Mouse (Mus musculus) forebrain, embryonic 12.5 days (tissue): ENCODE results near the gene Rnf7. TPM values are rescaled to one million over a fixed set of nuclear protein-coding genes. Genes with fewer than 3 reads are reported as not detected.

ENCODE experiments used
- ATAC-seq: fragments of 200-750 bp; cut with Nextera tagmentation; 2 replicates; pipeline ENCODE4 v1.8.0; 2017; ENCODE audit warnings: moderate TSS enrichment; ENCODE audit not compliant: low FRiP score
- H3K27ac ChIP-seq: fragments of 300-500 bp; sonication (generic); 2 replicates; pipeline ENCODE4 v1.5.1; 2016; ENCODE audit warnings: mild to moderate bottlenecking
- H3K27me3 ChIP-seq: fragments of 300-500 bp; sonication (generic); 2 replicates; pipeline ENCODE4 v1.6.1; 2016; ENCODE audit warnings: mild to moderate bottlenecking
- H3K36me3 ChIP-seq: fragments of 300-500 bp; sonication (generic); replicated peaks from 2 replicates; pipeline ENCODE4 v1.6.1; 2016; ENCODE audit warnings: mild to moderate bottlenecking
- H3K4me1 ChIP-seq: fragments of 300-500 bp; sonication (generic); 2 replicates; pipeline ENCODE4 v1.6.1; 2016
- H3K4me2 ChIP-seq: fragments of 300-500 bp; sonication (generic); 2 replicates; pipeline ENCODE4 v1.6.1; 2016; ENCODE audit warnings: mild to moderate bottlenecking, moderate library complexity
- H3K4me3 ChIP-seq: fragments of 300-500 bp; sonication (generic); replicated peaks from 2 replicates; pipeline ENCODE4 v1.5.1; 2016; ENCODE audit warnings: mild to moderate bottlenecking
- H3K9ac ChIP-seq: fragments of 300-500 bp; sonication (generic); 2 replicates; pipeline ENCODE4 v1.6.1; 2016; ENCODE audit warnings: mild to moderate bottlenecking
- H3K9me3 ChIP-seq: fragments of 300-500 bp; sonication (generic); 2 replicates; pipeline ENCODE4 v1.6.1; 2016
- WGBS: fragments of 180-500 bp; shearing (Covaris S2); methylation state at CpG from one replicate; pipeline ENCODE4 v1.1.7; 2016; 5-methylcytosine and 5-hydroxymethylcytosine counted together
- polyA plus RNA-seq: library from polyadenylated mRNA; unstranded; fragments of >200 nt; fragmentation: Nextera tagmentation; extraction: Ambion mirVana; gene quantifications from 2 replicates; pipeline ENCODE4 v1.2.1, GENCODE M21; 2016

Gene Rnf7
- polyA plus RNA-seq, 1 experiment from 2014 or later: 231 TPM

GRCm38 (mm10) chr9:96432575-96432974, 45.9 kb downstream of the Rnf7 start:
- Histone ChIP-seq H3K4me1 (peaks cover 12% of the 10 kb centered on the region), H3K27me3 (peaks cover 22% of the 10 kb centered on the region), H3K4me2 (no peak overlapping the region), H3K36me3 (no peaks in the 10 kb centered on the region), H3K9me3 (no peaks in the 10 kb centered on the region), H3K4me3 (no peak overlapping the region), H3K9ac (no peak overlapping the region), H3K27ac (no peak overlapping the region)
- ATAC-seq: no peak
- WGBS: 88% methylated on average over 3 of the region's 3 CpGs

- no peak overlapping the region for H3K4me2 ChIP-seq
- no peaks in the 10 kb centered on the region for H3K36me3 ChIP-seq
- H3K9ac ChIP-seq: no peak overlapping the region
- no peak overlapping the region for H3K4me3 ChIP-seq
- WGBS: 67% methylated on average over 3 of the region's 3 CpGs
- no peaks in the 10 kb centered on the region for H3K4me1 ChIP-seq
- H3K27ac ChIP-seq: no peak overlapping the region
- H3K9me3 ChIP-seq: no peaks in the 10 kb centered on the region
- peaks cover 7% of the 10 kb centered on the region; the same call in 1 of the 2 replicates for H3K27me3 ChIP-seq
- ATAC-seq: no peak
Observed at GRCm38 (mm10) chr9:96431081-96431480, 47.4 kb downstream of the Rnf7 start.

- H3K27me3 ChIP-seq: no peaks in the 10 kb centered on the region
- H3K27ac ChIP-seq: no peak overlapping the region
- 88% methylated on average over 17 of the region's 17 CpGs for WGBS
- no peaks in the 10 kb centered on the region for H3K4me1 ChIP-seq
- H3K9ac ChIP-seq: no peak overlapping the region
- no peaks in the 10 kb centered on the region for H3K36me3 ChIP-seq
- no peak overlapping the region for H3K4me3 ChIP-seq
- no peak for ATAC-seq
- H3K9me3 ChIP-seq: no peaks in the 10 kb centered on the region
- no peak overlapping the region for H3K4me2 ChIP-seq
Observed at GRCm38 (mm10) chr9:96428336-96429046, 50.0 kb downstream of the Rnf7 start.

- H3K9ac ChIP-seq: no peak overlapping the region
- no peak overlapping the region for H3K4me3 ChIP-seq
- no peaks in the 10 kb centered on the region for H3K9me3 ChIP-seq
- no peaks in the 10 kb centered on the region for H3K27me3 ChIP-seq
- H3K36me3 ChIP-seq: no peaks in the 10 kb centered on the region
- H3K27ac ChIP-seq: no peak overlapping the region
- H3K4me2 ChIP-seq: no peak overlapping the region
- H3K4me1 ChIP-seq: no peaks in the 10 kb centered on the region
- WGBS: 51% methylated on average over 8 of the region's 8 CpGs
- ATAC-seq: no peak
Observed at GRCm38 (mm10) chr9:96424027-96424426, 54.4 kb downstream of the Rnf7 start.

Other genes starting within 250 kb of the Rnf7 start
- 163 and 164 TPM in 2 replicates for gene Atp1b3, start 114.2 kb downstream of the Rnf7 start, polyA plus RNA-seq
- gene Gm28729, start 46.6 kb upstream of the Rnf7 start, polyA plus RNA-seq: 0.13 and 0.15 TPM in 2 replicates
- gene Rasa2, start 152.9 kb upstream of the Rnf7 start, polyA plus RNA-seq: 17.6 and 18.8 TPM in 2 replicates